Mouse (Mus musculus): ENCODE measurements around the gene Tbata. TPM values are rescaled to one million over a fixed set of nuclear protein-coding genes. Genes with fewer than 3 reads are reported as not detected.

Gene Tbata
- total RNA-seq, 2 experiments from 2014 or later: not detected

DNA sequence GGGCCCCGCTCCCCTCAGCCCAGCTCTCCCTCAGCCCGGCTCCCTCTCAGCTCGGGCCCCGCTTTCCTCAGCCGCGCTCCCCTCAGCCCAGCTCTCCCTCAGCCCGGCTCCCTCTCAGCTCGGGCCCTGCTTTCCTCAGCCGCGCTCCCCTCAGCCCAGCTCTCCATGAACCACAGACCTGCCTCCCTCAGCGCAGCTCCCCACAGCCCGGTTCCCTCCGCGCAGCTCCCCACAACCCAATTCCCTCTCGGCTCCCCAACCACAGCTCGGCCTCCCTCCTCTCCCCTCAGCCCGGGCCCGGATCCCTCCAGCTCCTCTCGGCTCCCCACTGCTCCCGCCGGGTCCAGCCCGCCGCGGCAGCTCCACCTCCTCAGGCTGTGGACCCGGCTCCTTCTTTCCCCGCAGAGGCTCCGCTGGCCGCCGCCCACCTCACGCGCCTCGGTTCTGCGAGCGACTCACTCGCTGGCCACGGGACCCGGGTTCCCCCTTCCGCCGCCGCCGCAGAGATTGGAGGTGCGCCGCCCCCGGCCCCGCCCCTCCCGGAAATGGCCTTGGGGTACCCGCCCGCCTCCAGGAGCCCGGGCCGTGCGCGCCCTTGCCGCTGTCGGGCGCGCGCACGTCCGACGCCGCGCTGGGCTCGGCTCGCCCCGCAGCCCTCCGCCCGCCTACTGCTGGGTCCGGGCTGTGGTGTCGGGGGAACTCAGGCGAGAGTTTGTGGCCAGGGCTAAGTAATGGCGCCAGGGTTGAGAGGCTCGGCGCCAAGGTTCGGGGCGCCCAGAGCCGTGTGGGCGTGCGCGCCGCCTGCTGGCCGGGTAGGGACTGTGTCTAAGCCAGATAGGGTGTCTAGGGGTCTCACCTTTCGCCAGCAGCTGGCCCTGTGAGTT is 24.4 kb upstream of the Tbata start, which contains the start of gene Sgpl1:
Gene Sgpl1 (minus strand): TSS at position 547 of the 884 bp plus-strand sequence.
- Histone ChIP-seq H3K27ac (peak within 1 kb of the TSS; percentile 92), H3K4me3 (peak within 1 kb of the TSS; percentile 84)
- intact Hi-C loops (cut with DNase I): no loop called here
- peak; percentile 91 for TF ChIP-seq CTCF (IDR thresholded peaks at IDR 0.05)
- DNase-seq: peak; percentile 94

DNA sequence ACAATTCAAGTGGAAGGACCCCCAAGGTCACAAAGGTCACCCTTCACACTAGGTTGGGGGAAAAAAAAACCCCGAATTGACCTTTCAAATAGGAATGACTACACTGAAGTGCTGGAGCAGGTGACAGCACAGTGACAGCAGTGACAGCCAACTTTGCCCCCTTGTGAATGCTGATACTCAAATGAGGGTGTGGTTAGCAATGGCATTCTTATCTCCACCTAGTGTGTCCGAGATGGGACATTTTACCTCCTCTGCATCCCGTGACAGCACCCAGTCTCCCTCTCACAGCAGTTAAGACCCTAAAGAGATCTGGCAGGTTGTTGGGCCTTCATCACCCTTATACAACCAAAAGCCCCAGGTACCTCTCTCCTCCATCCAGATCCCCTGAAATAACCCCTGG is 22.3 kb upstream of the Tbata start:
- DNase-seq: no peak
- Histone ChIP-seq H3K4me3 (no peak overlapping the region), H3K27ac (no peak overlapping the region)
- intact Hi-C loops (cut with DNase I): no loop called here
- TF ChIP-seq CTCF (IDR thresholded peaks at IDR 0.05): no peak

GRCm38 (mm10) chr10:61150616-61151015 is 21.1 kb upstream of the Tbata start:
- H3K4me3 ChIP-seq: no peak overlapping the region
- no peak for DNase-seq
- H3K27ac ChIP-seq: no peak overlapping the region
- TF ChIP-seq CTCF (IDR thresholded peaks at IDR 0.05): no peak
- intact Hi-C loops (cut with DNase I): no loop called here

- intact Hi-C loops (cut with DNase I): no loop called here
- no peak overlapping the region for H3K27ac ChIP-seq
- no peak overlapping the region for H3K4me3 ChIP-seq
- no peak for TF ChIP-seq CTCF (IDR thresholded peaks at IDR 0.05)
- no peak for DNase-seq
Measured at GRCm38 (mm10) chr10:61152131-61152530, 19.6 kb upstream of the Tbata start.

- Histone ChIP-seq H3K4me3 (no peak overlapping the region), H3K27ac (no peak overlapping the region)
- TF ChIP-seq CTCF (IDR thresholded peaks at IDR 0.05): no peak
- no peak for DNase-seq
- intact Hi-C loops (cut with DNase I): no loop called here
Measured at GRCm38 (mm10) chr10:61155611-61156010, 16.1 kb upstream of the Tbata start.

DNA sequence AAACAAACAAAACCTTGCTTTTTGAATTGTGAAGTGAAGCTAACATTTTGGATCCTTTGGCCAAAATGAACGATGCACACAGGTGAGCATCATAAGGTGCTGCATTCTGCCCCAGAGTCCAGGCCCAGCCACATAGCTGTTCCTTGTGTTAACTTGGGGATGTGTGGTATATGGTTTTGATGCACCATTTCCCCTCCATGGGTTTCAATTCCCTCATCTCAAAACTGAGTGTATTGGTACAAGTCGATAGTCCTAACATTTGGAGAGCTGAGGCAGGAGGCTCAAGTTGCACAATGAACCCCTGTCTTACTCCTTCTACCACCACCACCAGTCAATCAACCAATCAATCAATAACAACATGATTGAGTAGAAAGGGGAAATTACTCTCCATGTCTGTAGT is 15.3 kb upstream of the Tbata start:
- no peak for DNase-seq
- Histone ChIP-seq H3K4me3 (no peak overlapping the region), H3K27ac (no peak overlapping the region)
- no peak for TF ChIP-seq CTCF (IDR thresholded peaks at IDR 0.05)
- intact Hi-C loops (cut with DNase I): no loop called here

- Histone ChIP-seq H3K4me3 (no peak overlapping the region), H3K27ac (no peak overlapping the region)
- intact Hi-C loops (cut with DNase I): no loop called here
- no peak for DNase-seq
- TF ChIP-seq CTCF (IDR thresholded peaks at IDR 0.05): no peak
Measured at GRCm38 (mm10) chr10:61158594-61158993, 13.2 kb upstream of the Tbata start.

DNA sequence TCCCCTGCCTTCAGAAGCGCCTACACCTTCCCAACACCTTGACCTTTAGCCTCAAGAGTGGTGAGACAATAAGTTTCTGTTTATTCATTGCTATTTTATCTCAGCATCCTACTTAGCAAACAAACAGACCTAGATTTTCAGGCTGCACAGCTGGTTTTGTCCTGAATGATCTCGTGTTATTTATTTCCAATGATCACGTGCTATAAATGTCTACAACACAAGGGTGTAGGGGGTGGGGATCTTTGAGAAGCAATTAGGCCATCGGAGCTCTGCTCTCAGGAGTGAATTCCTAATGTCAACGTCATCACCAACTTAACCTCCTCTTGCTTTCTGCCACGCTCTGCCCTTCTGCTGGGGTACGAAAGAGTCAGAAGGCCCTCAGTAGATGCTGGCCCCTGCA is 11.7 kb upstream of the Tbata start:
- no peak for TF ChIP-seq CTCF (IDR thresholded peaks at IDR 0.05)
- no peak for DNase-seq
- intact Hi-C loops (cut with DNase I): no loop called here
- no peak overlapping the region for H3K27ac ChIP-seq
- H3K4me3 ChIP-seq: no peak overlapping the region

DNA sequence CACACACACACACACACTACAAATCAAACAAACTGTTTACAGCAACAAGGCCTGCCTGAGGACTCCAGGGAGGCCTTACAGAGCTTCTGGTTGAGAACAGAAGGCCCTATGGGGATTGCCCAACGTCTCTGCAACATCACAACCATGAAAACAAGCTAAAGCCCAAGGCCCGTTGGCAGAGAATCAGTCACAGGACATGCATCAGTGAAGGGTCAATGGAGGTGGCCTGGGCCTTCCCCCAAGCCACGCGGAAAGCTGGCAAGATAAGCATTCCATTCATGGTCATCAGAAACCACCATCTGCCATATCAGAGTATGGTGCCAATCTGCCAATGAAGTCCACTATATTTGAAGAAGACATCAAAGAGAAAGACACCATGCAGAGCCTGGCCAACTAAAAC is 11.1 kb upstream of the Tbata start:
- H3K4me3 ChIP-seq: no peak overlapping the region
- DNase-seq: peak; percentile 51
- no peak overlapping the region for H3K27ac ChIP-seq
- intact Hi-C loops (cut with DNase I): no loop called here
- TF ChIP-seq CTCF (IDR thresholded peaks at IDR 0.05): no peak

DNA sequence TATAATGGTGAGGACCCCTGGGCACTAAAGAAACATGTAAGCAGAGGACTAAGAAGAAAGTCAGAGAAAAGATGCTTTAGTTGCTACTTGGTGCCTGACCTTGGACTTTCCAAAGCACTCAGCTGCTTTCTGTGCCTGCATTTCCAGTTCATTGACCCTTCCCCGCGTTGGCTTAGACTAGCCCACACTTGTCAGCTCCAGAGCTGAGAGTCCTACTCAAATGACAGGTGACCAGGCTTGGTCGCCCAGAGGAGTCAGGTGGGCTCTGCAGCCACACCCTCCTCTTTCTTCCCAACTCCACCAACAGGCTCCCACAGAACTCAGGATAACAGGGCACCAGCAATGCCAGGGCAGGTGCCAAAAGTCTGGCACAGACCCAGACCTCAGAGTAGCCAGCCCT is 9.4 kb upstream of the Tbata start:
- no peak overlapping the region for H3K4me3 ChIP-seq
- intact Hi-C loops (cut with DNase I): no loop called here
- no peak for TF ChIP-seq CTCF (IDR thresholded peaks at IDR 0.05)
- H3K27ac ChIP-seq: no peak overlapping the region
- DNase-seq: no peak

GRCm38 (mm10) chr10:61167333-61168096 is 4.2 kb upstream of the Tbata start:
- intact Hi-C loops (cut with DNase I): no loop called here
- no peak for DNase-seq
- peak overlapping the region; percentile 74 for H3K27ac ChIP-seq
- TF ChIP-seq CTCF (IDR thresholded peaks at IDR 0.05): no peak
- no peak overlapping the region for H3K4me3 ChIP-seq

DNA sequence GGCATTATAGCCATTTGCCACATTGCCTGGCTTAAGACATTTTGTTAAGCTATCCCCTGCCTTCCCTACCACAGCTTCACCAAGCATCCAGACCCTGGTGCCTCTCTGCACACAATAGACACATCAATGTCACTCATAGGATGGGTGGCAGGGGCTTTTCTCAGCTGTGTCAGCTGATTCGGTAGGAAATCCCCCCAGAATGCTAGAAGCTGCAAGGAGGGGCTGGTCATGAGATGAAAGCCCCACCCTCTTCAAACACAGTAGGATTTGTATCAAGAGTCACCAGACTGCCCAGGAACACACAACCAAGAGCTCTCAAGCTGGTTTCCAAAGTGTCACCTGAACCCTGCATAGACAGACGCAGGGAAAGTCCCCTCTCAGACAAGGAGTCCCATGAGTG is 3.4 kb upstream of the Tbata start:
- intact Hi-C loops (cut with DNase I): no loop called here
- Histone ChIP-seq H3K27ac (peak overlapping the region; percentile 74; the same call in 1 of the 2 replicates), H3K4me3 (no peak overlapping the region)
- no peak for TF ChIP-seq CTCF (IDR thresholded peaks at IDR 0.05)
- DNase-seq: no peak

DNA sequence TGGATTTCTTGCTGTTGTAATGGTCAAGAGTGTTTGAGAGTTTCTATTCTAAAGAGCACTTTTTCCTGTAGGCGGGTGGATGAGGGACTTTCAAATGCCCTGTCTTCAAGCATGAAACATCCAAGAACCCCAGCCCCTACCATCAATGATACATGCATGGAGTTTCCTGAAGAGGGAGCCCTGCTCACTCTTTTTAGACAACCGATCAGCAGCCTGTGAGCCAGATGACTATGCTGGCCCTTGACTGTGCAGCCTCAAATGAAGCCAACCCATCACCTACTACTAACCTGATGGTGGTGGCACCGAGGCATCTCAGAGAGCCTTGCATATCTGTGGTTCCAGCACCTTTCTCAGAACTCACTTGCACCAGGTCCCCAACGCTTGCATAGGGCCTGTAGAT is 742 bp downstream of the Tbata start:
- Histone ChIP-seq H3K4me3 (no peak overlapping the region), H3K27ac (no peak overlapping the region)
- intact Hi-C loops (cut with DNase I): no loop called here
- no peak for DNase-seq
- TF ChIP-seq CTCF (IDR thresholded peaks at IDR 0.05): no peak

Data from gastrocnemius, adult 2 months (tissue).